Mouse (Mus musculus) lung, adult 2 months (tissue): Measurements from ENCODE around the gene Nav2.

ENCODE experiments used
- CTCF ChIP-seq: fragments of 200-500 bp; IDR thresholded peaks from 2 replicates; pipeline ENCODE4 v1.5.1; 2011; ENCODE audit warnings: mild to moderate bottlenecking, low read length, control low read depth; ENCODE audit not compliant: insufficient read depth
- POLR2A ChIP-seq: fragments of 200-500 bp; IDR thresholded peaks from 2 replicates; pipeline ENCODE4 v1.6.1; 2011; ENCODE audit warnings: low read depth, mild to moderate bottlenecking, control low read depth, low read length, borderline replicate concordance; ENCODE audit errors: extremely low read depth

DNA sequence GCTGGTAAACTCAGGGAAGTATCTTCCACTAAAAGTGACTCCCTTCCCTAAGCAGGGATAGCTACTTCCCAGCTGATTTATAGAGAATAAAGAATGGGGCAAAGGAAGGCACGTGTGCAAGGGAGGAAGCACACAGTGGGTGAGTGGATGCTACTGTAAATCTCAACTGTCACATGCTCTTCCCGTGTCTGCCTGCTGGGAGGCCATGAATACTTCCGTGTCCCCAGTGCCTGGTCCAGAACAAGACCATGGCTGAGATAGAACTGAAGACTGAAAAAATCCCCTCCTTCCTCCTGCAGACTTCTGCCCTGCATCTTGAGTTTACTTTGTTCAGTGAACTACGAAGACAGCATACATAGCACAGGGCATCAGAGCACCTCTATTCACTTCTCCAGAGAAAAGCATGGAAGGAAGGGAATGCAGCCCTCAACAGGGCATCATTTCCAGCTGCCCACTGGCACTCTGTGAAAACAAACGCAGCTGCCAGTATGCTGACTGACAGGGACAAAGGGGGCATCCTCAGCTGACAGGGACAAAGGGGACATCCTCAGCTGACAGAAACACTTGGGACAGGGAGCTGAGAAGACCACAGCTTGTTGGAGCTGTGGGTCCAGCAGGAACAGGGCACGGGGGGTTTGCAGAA is 138.0 kb downstream of the Nav2 start:
- TF ChIP-seq CTCF, result no peak
- TF ChIP-seq POLR2A, result no peak
